Mouse (Mus musculus): ENCODE data around the gene Ccdc107. TPM values are rescaled to one million over a fixed set of nuclear protein-coding genes. Genes with fewer than 3 reads are reported as not detected.
A peak's percentile ranks its signal among the peaks of the same experiment; 100 is the strongest.

The Ccdc107 gene
- total RNA-seq, 2 experiments from 2014 or later = 26.0 to 41.1 TPM

DNA sequence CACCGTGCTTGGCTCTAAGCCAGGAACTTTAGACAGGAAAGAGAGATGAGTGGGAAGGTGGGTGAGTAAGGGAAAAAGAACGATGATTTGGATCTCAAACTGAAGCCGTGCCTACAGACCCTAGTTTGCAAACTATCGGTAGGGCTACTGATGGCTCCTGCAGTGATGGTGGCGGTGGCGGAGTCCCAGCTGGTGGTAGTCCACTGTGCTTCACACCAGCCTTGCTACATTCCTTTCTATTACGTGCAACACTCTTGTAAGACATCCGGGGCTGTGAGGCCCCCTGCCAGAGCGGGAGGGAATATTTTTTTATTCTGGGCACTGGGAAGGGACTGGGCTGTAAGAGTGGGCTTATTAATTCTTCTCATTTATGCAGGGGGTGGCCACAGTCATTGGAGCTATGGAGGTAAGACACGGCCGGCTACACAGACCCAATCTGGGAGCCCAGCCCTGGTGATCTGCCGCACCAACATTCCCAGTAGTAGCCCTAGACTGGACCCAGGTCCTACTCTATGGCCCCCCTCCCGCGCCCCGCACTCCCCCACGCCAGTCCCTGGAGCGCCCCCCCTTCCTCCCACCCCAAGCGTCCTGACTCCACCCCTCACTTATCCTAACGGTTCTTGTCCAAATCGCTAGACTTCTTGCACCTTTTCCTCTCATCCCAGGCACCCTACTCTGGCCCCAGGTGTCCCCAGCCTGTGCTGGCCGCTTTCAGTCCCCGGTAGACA lies 15.4 kb downstream of the Ccdc107 start:
- 0 out of 2 replicates have a peak, but pooled peaks have one; percentile 6 for ATAC-seq (replicated peaks; ENCODE audit: low FRiP score, poor library complexity, severe bottlenecking)

DNA sequence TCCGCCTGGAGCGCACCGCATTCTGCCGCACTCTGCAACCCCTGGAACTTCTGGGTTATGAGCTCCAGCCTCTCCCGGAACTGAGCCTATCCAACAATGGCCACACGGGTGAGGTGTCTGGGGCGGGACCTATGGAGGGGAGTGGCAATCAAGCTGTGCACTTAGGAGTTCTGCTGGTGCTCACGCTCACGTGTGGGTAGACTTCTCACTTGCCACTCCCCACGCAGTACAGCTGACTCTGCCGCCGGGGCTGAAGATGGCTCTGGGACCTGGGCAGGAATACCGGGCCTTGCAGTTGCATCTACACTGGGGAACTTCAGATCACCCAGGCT lies 15.9 kb downstream of the Ccdc107 start:
- ATAC-seq (replicated peaks; ENCODE audit: low FRiP score, poor library complexity, severe bottlenecking) = peak; percentile 58; the same call in 1 of the 2 replicates

DNA sequence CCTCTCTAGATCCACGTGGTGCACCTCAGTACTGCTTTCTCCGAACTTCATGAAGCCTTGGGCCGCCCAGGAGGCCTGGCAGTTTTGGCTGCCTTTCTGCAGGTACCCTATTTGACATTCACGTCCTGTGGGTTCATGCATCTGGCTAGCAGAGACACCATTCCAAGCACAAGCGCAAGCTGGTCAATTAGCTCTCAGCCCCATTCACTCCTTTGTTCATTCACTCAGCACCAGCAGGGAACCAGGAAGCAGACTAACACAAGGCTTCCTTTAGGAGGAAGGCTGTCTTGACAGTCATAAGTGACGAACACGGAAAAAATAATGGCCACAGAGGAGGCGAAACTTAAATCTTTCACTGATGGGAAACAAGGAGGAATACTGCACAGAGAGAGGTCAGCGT lies 16.4 kb downstream of the Ccdc107 start:
- no peak for ATAC-seq (replicated peaks; ENCODE audit: low FRiP score, poor library complexity, severe bottlenecking)

DNA sequence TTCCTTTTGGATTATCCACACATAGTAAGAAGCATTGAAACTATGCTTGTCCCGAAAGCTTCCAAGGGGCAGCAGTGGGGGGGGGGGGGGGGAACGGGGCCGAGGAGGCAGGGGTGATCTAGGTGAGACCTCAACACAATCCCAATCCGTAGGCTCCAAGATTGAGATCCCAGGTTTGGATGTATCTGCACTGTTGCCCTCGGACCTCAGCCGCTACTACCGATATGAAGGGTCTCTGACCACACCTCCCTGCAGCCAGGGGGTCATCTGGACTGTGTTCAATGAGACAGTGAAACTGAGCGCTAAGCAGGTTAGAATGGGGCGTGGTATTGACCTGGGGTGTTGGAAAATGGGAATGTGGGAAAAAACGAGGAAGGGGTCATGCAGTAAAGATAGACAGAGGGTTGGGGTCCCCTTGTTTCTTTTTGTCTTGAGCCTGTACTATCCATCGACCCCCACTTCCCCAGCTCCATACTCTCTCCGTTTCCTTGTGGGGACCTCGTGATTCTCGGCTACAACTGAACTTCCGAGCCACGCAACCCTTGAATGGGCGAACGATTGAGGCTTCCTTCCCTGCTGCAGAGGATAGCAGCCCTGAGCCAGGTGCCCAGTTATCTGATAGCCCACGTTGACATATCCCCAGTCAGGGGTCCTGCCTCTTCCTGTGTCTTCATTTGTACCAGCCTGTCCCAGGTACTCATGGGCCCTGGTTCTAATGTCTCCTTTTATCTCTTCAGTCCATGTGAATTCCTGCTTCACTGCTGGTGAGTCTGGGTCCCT lies 19.2 kb downstream of the Ccdc107 start:
- ATAC-seq (replicated peaks; ENCODE audit: low FRiP score, poor library complexity, severe bottlenecking) = no peak

DNA sequence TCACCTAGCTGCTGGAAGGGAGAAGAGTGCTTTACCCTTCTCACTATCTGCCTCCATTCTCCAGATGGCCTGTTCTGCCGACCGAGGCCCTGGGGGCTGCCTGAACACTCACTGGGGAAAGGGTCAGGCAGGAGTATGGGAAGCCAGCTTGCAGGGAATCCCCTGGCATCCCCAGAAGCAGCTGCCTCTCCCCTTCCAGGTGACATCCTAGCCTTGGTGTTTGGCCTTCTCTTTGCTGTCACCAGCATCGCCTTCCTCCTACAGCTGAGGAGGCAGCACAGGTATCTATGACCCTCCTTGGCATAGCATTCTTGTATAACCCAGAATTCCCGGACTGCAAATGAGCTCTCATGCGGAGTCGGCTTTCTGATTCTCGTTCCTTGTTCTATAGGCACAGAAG lies 20.0 kb downstream of the Ccdc107 start:
- ATAC-seq (replicated peaks; ENCODE audit: low FRiP score, poor library complexity, severe bottlenecking) = no peak

DNA sequence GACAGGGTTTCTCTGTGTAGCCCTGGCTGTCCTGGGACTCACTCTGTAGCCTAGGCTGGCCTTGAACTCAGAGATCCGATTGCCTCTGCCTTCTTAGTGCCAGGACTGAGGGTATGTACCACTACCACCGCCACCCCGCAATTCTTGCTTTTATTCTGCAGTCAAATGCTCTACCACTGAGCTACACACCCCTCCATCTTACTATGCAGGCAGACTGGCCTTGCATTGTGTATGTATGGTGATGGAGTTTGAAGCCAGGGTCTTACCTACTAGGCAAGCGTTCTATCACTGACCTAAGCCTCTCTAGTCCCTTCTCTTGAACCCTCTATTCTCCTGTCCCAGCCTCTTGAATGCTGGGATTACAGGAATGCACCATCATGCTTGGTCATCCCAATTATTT lies 20.6 kb downstream of the Ccdc107 start:
- no peak for ATAC-seq (replicated peaks; ENCODE audit: low FRiP score, poor library complexity, severe bottlenecking)

DNA sequence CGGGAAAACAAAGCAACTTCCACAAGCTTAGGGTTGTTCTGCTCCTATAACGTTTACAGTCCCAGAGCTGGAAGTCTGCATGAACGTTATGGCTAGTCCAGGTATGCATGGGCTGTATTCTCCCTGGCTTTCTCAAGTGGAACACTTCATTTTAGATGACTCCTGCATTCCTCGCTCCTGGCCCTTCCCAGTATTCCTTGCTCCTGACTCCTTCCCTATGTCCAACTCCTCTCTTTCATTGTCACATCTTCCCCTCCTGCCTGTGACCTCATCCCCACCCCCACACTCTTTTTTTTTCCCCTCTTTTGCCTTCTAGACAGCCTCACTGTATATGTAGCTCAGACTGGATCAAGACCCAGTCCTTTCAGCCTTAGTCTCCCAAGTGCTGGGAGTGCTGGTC lies 21.1 kb downstream of the Ccdc107 start:
- ATAC-seq (replicated peaks; ENCODE audit: low FRiP score, poor library complexity, severe bottlenecking) = no peak

DNA sequence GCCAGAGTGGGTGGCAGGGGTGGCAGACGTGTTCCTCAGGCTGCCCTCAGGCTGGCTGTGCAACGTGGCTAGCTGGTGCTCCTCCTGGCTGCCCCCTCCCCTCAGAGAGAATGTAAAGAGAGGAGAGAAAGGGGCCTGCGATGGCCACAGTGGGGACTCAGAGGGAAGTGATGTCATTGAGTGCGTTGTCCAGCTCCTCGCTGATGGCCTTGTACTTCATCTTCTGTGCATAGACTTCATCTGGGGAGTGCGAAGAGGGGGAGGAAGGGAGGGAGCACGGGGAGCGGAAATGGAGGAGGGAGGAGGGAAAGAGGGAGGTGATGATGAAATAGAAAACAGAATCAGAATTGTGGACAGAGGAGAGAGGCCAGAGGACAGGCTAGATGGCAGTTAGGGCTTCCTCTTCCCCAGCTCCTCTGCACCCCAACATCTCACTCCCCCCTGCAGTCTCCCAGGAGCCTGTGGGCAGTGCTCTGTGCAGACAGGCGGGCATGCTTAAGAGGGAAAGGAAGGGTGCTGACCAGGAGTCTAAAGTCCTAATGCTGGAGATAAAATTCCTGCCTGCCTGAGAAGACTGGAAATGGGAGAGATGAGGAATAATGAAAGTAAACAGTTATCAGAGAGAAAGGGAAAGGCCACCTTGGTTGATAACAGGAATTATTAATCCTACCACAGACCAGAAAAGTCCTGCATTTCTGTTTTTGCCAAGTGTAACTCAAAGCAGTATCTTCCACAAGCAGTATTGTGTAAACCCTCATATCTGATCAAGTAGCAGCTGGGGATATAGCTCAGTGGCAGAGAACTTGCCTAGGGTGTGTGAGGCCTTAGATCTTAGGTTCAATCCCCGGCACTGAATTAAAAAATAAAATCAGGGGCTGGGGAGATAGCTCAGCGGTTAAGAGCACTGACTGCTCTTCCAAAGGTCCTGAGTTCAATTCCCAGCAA lies 23.3 kb downstream of the Ccdc107 start:
- no peak for ATAC-seq (replicated peaks; ENCODE audit: low FRiP score, poor library complexity, severe bottlenecking)

DNA sequence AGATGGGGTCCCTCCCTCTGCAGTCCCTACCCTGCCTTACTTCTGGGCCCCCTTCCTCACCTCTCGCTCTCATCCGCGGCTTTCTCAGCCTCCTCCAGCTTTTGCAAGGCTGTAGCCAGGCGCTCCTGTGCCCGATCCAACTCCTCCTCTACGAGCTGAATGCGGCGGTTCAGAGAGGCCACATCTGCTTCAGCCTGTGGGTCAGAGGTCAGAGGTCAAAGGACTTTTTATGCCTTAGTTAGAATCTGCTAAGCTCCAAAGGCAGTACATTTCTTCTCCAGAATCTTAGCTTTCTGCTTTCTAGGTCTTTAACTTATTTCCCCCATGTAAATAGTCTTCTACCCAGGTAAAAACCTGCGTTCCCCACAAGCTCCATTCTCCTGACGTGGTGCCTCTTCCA lies 26.9 kb downstream of the Ccdc107 start:
- ATAC-seq (replicated peaks; ENCODE audit: low FRiP score, poor library complexity, severe bottlenecking) = no peak

DNA sequence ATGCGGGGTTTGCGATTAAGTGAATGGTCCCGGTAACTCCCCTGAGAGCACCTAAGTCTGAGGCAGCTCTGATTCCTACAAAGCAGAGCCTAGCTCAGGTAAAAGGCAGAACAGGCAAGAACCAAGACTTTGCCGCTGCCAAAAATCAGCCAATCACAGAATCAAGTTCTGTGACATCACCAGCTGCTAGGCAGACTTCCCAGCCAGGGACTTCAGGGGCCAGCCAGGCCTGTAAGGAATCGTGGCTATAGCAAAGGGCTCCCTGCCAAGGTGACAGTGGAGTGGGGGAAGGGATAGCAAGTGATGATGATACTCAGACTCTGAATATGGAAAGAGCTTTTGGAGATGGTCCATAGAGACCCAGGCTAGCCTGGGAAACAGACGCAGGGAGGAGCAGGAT lies 27.3 kb downstream of the Ccdc107 start:
- ATAC-seq (replicated peaks; ENCODE audit: low FRiP score, poor library complexity, severe bottlenecking) = no peak; the same call in 1 of the 2 replicates

DNA sequence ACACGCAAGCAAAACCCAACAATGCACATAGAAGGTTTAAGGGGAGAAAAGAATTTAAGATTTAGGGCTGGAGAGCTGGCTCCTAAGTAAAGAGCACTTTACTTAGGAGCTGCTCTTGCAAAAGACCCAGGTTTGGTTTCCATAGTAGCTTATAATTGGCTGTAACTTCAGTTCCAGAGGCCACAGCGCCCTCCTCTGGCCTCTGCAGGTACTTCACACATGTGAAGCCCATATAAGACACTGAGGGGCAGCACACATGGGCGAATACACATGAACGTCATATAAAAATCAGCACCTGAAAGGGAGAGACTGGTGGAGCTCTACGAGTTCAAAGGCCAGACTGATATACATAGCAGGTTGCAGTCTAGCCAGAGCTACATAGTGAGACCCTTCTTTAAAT lies 35.2 kb downstream of the Ccdc107 start:
- ATAC-seq (replicated peaks; ENCODE audit: low FRiP score, poor library complexity, severe bottlenecking) = no peak

DNA sequence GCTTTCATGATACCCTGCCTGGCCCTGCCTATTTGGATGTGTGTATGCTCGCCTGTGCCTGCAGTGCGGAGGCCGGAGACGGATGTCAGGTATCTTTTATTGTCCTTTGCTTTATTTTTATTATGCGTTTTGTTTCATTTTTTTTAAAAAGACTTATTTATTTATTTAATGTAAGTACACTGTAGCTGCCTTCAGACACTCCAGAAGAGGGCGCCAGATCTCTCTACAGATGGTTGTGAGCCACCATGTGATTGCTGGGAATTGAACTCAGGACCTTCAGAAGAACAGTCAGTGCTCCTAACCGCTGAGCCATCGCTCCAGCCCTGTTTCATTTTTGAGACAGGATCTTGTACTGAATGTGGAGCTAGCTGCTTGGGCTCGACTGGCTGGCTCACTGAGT lies 35.8 kb downstream of the Ccdc107 start:
- no peak for ATAC-seq (replicated peaks; ENCODE audit: low FRiP score, poor library complexity, severe bottlenecking)

DNA sequence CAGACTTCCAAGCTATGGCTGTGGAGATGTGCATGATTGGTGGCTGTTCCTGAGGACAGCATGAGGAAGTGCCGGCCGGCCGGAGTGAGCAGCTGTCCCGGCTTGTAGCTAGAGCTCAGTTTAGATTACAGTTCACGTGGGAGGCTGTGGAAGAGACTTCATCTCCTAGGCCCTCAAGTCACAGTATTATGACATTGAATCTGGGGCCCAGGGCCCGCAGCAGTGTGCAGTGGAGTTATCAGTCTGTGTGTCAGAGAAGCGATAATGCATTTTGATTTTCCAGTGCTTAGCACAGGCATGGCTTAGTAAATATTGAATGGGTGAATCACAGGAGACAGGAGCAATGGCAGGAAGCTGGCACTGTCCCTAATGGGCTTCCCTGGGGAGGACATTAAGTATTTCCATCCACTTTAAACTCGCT lies 37.4 kb downstream of the Ccdc107 start:
- no peak for ATAC-seq (replicated peaks; ENCODE audit: low FRiP score, poor library complexity, severe bottlenecking)

DNA sequence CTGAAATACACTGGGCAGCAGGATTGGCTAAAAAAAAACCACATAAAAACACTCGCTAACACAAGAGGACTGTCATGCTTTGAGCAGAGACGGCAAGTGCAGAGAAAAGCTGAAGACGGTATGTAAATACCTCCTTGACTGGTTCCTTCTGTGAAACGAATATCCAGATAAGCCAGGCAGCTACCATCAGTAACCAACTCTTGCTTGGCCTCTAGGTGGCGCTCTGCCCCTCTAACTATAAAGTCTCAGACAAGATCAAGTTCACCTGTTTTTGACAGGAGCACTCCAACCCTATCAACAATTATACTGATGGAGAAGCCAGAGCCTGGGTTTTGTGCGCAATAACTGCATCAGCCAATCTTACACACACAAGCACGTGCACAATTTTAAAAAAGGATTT lies 37.9 kb downstream of the Ccdc107 start:
- peak; percentile 80 for ATAC-seq (replicated peaks; ENCODE audit: low FRiP score, poor library complexity, severe bottlenecking)

DNA sequence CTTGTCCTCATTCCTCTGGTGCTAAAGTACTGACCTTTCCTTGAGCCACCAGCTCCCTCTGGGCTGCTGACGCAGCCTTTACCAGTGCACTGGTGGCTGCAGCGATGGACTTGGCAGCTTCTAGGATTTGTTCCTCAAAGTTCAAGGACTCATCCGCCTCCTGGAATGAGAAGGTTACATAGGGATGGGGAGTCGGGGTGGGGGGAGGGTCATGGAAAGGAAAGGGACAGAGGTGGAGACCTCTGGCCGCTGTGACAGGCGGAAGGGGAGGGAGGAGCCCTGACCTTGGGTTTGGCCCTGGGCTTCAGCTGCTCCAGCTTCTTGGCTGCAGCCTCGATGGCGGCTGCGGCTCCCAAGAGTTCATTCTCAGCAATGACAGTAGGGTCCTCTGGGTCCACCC lies 40.6 kb downstream of the Ccdc107 start:
- ATAC-seq (replicated peaks; ENCODE audit: low FRiP score, poor library complexity, severe bottlenecking) = no peak

DNA sequence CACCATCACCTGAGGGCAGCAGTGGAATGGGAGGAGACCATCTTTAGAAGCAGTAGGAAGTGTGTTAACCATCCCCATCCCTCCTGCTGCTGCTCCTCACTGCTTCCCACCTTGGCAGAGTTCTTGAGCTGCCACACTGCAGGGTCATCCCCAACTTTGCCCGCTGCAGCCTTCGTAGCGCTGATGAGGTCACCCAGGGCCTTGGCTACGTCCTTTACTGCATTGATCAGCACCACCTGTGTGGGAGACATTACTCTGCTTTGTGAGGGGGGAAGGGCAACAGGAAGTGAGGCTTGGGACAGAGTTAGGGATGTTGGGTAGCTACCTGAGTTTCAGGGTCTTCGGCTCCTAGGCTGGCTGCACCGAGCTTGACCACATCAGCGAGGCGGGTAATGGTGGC lies 42.9 kb downstream of the Ccdc107 start:
- no peak for ATAC-seq (replicated peaks; ENCODE audit: low FRiP score, poor library complexity, severe bottlenecking)

DNA sequence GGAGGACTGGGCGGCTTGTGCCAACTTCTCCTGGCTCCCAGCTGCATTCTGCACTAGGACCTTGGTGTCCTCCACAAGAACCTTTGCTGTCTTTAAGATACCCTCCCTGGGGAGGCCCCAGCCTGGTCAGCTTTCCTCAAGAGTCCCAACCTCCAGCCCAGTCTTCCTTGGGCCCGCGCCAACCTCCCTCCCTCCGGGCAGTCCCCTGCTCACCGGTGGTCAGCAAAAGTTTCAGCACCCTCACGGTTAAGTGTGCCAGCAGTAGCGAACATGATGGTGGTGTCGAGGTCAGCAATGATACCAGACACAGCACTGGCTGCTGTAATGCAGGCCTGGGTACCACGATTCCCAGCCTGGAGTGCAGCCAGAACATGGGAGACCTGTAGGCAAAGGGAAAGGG lies 43.3 kb downstream of the Ccdc107 start:
- no peak for ATAC-seq (replicated peaks; ENCODE audit: low FRiP score, poor library complexity, severe bottlenecking)

DNA sequence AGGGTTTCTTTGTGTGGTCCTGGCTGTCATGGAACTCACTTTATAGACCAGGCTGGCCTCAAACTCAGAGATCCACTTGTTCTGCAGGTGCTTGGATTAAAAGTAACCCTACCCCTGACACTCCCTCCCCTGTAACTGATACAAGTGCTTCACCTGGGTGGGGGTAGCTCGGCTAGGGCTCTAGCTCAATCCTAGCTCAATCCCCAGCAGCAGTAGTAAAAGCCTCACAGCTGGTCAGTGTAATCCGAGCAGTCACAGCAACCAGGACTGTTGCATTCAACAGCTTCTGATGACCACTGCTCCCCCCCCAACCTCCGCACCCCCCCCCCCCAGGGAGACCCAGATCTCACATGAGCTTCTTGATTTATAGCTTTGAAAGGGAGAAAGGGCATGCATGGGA lies 49.3 kb downstream of the Ccdc107 start:
- ATAC-seq (replicated peaks; ENCODE audit: low FRiP score, poor library complexity, severe bottlenecking) = no peak

Data from erythroid progenitor cell, adult 5-6 weeks (primary cell).